Mouse (Mus musculus) erythroblast, embryonic 14.5 days (primary cell): ENCODE results near the gene Pmvk.

Source experiments
- GATA1 ChIP-seq: IDR thresholded peaks from 2 replicates; pipeline ENCODE4 v1.6.1; 2012; ENCODE audit warnings: low read length, inconsistent platforms, mixed read lengths
- TAL1 ChIP-seq: IDR thresholded peaks from 3 replicates; pipeline ENCODE4 v1.6.1; 2012; ENCODE audit warnings: low read length, inconsistent platforms, mixed read lengths

- TF ChIP-seq GATA1 = no peak
- no peak for TF ChIP-seq TAL1
Measured at GRCm38 (mm10) chr3:89424416-89425140, 29.8 kb upstream of the Pmvk start.
